Mouse (Mus musculus) lung, postnatal 0 days (tissue): Measurements from ENCODE around the gene Ifitm7. TPM values are rescaled to one million over a fixed set of nuclear protein-coding genes. Genes with fewer than 3 reads are reported as not detected.
A peak's percentile ranks its signal among the peaks of the same experiment; 100 is the strongest.

Source experiments
- ATAC-seq: fragments of 200-750 bp; cut with Nextera tagmentation; 2 replicates; pipeline ENCODE4 v1.8.0; 2017; ENCODE audit warnings: moderate library complexity
- DNase-seq: peaks from one replicate; pipeline ENCODE4 v3.0.0-alpha.2; 2016; ENCODE audit warnings: low spot score
- H3K27ac ChIP-seq: fragments of 300-500 bp; sonication (generic); 2 replicates; pipeline ENCODE4 v1.5.1; 2014; ENCODE audit warnings: antibody characterized with exemption, mild to moderate bottlenecking, low read length, mixed read lengths
- H3K27me3 ChIP-seq: fragments of 300-500 bp; sonication (generic); replicated peaks from 2 replicates; pipeline ENCODE4 v1.6.1; 2014; ENCODE audit warnings: low read length, mixed read lengths; ENCODE audit not compliant: insufficient read depth
- H3K36me3 ChIP-seq: fragments of 300-500 bp; sonication (generic); 2 replicates; pipeline ENCODE4 v1.6.1; 2014; ENCODE audit warnings: low read length, mixed read lengths; ENCODE audit not compliant: insufficient read depth
- H3K4me1 ChIP-seq: fragments of 300-500 bp; sonication (generic); 2 replicates; pipeline ENCODE4 v1.6.1; 2014; ENCODE audit warnings: antibody characterized with exemption, low read depth, low read length, mixed read lengths; ENCODE audit not compliant: insufficient read depth
- H3K4me2 ChIP-seq: fragments of 300-500 bp; sonication (generic); replicated peaks from 2 replicates; pipeline ENCODE4 v1.6.1; 2014; ENCODE audit warnings: low read depth, mild to moderate bottlenecking, low read length, moderate library complexity, mixed read lengths
- H3K4me3 ChIP-seq: fragments of 300-500 bp; sonication (generic); 2 replicates; pipeline ENCODE4 v1.5.1; 2014; ENCODE audit warnings: low read depth, low read length
- H3K9ac ChIP-seq: fragments of 300-500 bp; sonication (generic); replicated peaks from 2 replicates; pipeline ENCODE4 v1.6.1; 2014; ENCODE audit warnings: low read depth, mild to moderate bottlenecking
- H3K9me3 ChIP-seq: fragments of 300-500 bp; sonication (generic); 2 replicates; pipeline ENCODE4 v1.6.1; 2016; ENCODE audit warnings: low read length, mixed read lengths
- CTCF ChIP-seq: IDR thresholded peaks from 2 replicates; pipeline ENCODE4 v1.5.1; 2016; ENCODE audit warnings: antibody characterized with exemption, mild to moderate bottlenecking
- EP300 ChIP-seq: IDR thresholded peaks from 2 replicates; pipeline ENCODE4 v1.6.1; 2016; ENCODE audit warnings: antibody characterized with exemption, mild to moderate bottlenecking, control low read depth
- WGBS: fragments of 180-500 bp; shearing (Covaris S2); extraction: QIAGEN DNeasy Blood & Tissue Kit; methylation state at CpG from one replicate; pipeline ENCODE4 v1.1.7; 2014; 5-methylcytosine and 5-hydroxymethylcytosine counted together
- polyA plus RNA-seq: library from polyadenylated mRNA; unstranded; fragments of >200 nt; fragmentation: Nextera tagmentation; extraction: Ambion mirVana; gene quantifications from 2 replicates; pipeline ENCODE4 v1.2.1, GENCODE M21; 2015

Gene Ifitm7
- polyA plus RNA-seq, 1 experiment from 2014 or later: not detected

- Histone ChIP-seq H3K4me2 (no peak overlapping the region), H3K4me3 (no peak overlapping the region), H3K27me3 (no peaks in the 10 kb centered on the region), H3K36me3 (no peaks in the 10 kb centered on the region), H3K9me3 (no peaks in the 10 kb centered on the region), H3K9ac (no peak overlapping the region), H3K27ac (no peak overlapping the region), H3K4me1 (no peaks in the 10 kb centered on the region)
- DNase-seq: peak; percentile 23
- TF ChIP-seq CTCF (peak; percentile 73), EP300 (no peak)
- peak; percentile 83 for ATAC-seq
- 26% methylated on average over 3 of the region's 3 CpGs for WGBS
Measured at GRCm38 (mm10) chr16:14004170-14004569, 17.5 kb upstream of the Ifitm7 start.

DNA sequence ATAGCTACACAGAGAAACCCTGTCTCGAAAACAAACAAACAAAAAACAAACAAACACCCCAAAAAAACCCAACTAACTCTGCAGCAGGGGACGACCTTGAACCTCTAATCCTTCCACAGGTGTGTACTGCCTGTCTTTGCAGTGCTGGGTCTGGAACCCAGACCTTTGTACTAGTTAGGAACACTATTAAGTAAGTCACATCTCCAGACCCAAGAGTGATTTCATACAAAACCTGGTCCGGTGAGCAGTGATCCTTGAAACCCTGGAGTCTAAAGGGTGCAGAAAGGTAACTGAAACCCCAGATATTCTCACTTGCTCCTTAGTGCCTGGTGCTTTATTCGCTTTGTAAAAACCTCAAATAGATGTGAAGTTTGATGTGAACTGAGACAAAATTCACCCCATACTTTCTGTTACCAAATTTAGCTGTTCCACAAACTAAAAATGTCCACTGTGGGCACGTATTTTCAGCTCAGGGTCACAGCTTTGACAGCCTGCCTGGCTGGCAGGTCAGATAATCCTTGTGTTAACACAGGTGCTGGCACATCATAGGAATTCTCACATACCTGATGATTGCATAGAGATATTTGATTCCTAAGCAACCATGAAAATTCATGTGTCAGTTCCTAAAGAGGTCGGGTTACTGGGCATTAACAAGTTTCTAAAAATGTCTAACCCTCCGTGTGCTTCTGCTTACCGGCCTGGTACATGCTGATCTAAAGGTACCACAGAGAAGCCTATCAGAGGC is 16.9 kb upstream of the Ifitm7 start:
- TF ChIP-seq EP300 (no peak), CTCF (no peak)
- 43% methylated on average over 8 of the region's 8 CpGs for WGBS
- Histone ChIP-seq H3K27ac (no peak overlapping the region), H3K9me3 (no peaks in the 10 kb centered on the region), H3K9ac (no peak overlapping the region), H3K36me3 (no peaks in the 10 kb centered on the region), H3K27me3 (no peaks in the 10 kb centered on the region), H3K4me1 (no peaks in the 10 kb centered on the region), H3K4me2 (no peak overlapping the region), H3K4me3 (no peak overlapping the region)
- DNase-seq: no peak
- no peak for ATAC-seq

GRCm38 (mm10) chr16:13994502-13994901 is 7.8 kb upstream of the Ifitm7 start:
- no peak for DNase-seq
- Histone ChIP-seq H3K9ac (no peak overlapping the region), H3K27ac (no peak overlapping the region), H3K27me3 (no peaks in the 10 kb centered on the region), H3K4me2 (no peak overlapping the region), H3K4me1 (no peaks in the 10 kb centered on the region), H3K36me3 (no peaks in the 10 kb centered on the region), H3K4me3 (no peak overlapping the region), H3K9me3 (no peaks in the 10 kb centered on the region)
- WGBS: 68% methylated on average over 1 of the region's 1 CpGs
- TF ChIP-seq CTCF (no peak), EP300 (no peak)
- no peak for ATAC-seq

DNA sequence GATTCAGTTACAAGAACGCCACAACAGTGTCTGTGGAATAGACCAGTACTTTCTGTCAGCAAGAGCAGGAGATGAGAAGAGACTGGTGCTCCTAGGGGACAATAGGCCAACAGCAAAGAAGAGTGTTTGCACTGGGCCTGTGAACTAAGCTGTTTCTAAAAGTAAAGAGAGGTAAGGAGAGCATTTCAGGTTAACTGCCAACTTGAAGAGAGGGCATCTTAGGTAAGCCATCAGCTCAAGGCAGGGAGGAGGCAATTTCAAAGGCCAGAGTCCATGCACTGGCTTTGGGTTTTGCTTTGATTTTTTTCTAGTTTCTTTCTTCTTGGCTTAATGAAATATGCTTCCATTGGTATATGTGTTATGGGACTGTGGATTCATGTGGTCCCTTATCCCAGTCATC is 7.4 kb upstream of the Ifitm7 start:
- no peaks in the 10 kb centered on the region for H3K27me3 ChIP-seq
- WGBS: 74% methylated on average over 1 of the region's 1 CpGs
- no peaks in the 10 kb centered on the region for H3K36me3 ChIP-seq
- no peak overlapping the region for H3K4me3 ChIP-seq
- H3K9ac ChIP-seq: no peak overlapping the region
- no peak overlapping the region for H3K4me2 ChIP-seq
- no peak for TF ChIP-seq EP300
- TF ChIP-seq CTCF: no peak
- ATAC-seq (no peak), DNase-seq (no peak)
- H3K27ac ChIP-seq: no peak overlapping the region
- no peaks in the 10 kb centered on the region for H3K9me3 ChIP-seq
- no peaks in the 10 kb centered on the region for H3K4me1 ChIP-seq

- Histone ChIP-seq H3K4me1 (no peaks in the 10 kb centered on the region), H3K27ac (no peak overlapping the region), H3K4me3 (no peak overlapping the region), H3K36me3 (no peaks in the 10 kb centered on the region), H3K4me2 (no peak overlapping the region), H3K27me3 (no peaks in the 10 kb centered on the region), H3K9me3 (no peaks in the 10 kb centered on the region), H3K9ac (no peak overlapping the region)
- ATAC-seq: no peak
- DNase-seq: no peak
- TF ChIP-seq CTCF (no peak), EP300 (no peak)
- 78% methylated on average over 11 of the region's 11 CpGs for WGBS
Measured at GRCm38 (mm10) chr16:13992518-13993248, 6.0 kb upstream of the Ifitm7 start.

DNA sequence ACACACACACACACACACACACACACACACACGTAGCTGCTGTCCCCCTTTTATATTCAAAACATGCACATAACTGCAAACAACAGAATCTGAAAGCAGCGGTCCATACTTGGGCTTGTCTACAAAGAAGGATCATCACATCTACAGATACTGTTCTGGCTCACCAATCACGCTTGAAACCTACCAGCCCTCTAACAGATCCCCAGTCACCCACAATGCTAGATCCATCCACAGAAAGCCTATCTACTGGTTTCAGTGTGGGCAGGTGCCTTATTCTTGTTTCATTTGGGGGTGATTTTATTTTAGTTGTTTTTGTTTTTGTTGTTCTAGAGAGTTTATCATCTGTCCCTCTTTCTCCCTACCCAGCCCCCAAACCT is 503 bp downstream of the Ifitm7 start:
- H3K4me1 ChIP-seq: peaks cover 7% of the 10 kb centered on the region
- no peaks in the 10 kb centered on the region for H3K36me3 ChIP-seq
- 63% methylated on average over 3 of the region's 3 CpGs for WGBS
- no peaks in the 10 kb centered on the region for H3K9me3 ChIP-seq
- no peak overlapping the region for H3K9ac ChIP-seq
- H3K27ac ChIP-seq: no peak overlapping the region
- H3K4me2 ChIP-seq: no peak overlapping the region
- no peak for DNase-seq
- no peaks in the 10 kb centered on the region for H3K27me3 ChIP-seq
- ATAC-seq: no peak
- H3K4me3 ChIP-seq: no peak overlapping the region
- TF ChIP-seq CTCF (no peak), EP300 (no peak)
